Comparison of ENCODE assay signal across 15 mouse cellular contexts in genomic region chr2:19059246-19059645, GRCm38 (mm10).
A peak's percentile ranks its signal among the peaks of the same experiment; 100 is the strongest.
DNase-seq lines count a peak whose midpoint lies in the region; ATAC-seq and TF ChIP-seq lines count a peak whose summit lies in the region.
"Had no signal": no experiment of that assay in that cellular context is flagged by ENCODE, and none has a peak within 500 bp of the region (broad histone marks: within the 10 kb centered on the region; RNA-seq: fewer than 3 reads in every experiment).

No protein-coding gene starts in this region.

- no peak overlapping the region for H3K9ac ChIP-seq in stomach, postnatal 0 days (ENCODE audit: low read length)
- H3K9ac ChIP-seq: heart, embryonic 15.5 days; hindbrain, embryonic 15.5 days; limb, embryonic 12.5 days; neural tube, embryonic 12.5 days had no signal

- no peak overlapping the region for H3K4me2 ChIP-seq in stomach, postnatal 0 days (replicated peaks; ENCODE audit: low read depth)
- H3K4me2 ChIP-seq: heart, embryonic 15.5 days; hindbrain, embryonic 15.5 days; limb, embryonic 12.5 days; neural tube, embryonic 12.5 days had no signal

- no peak for TF ChIP-seq EP300 in stomach, postnatal 0 days (optimal IDR thresholded peaks at IDR 0.05)

- TF ChIP-seq POLR2A in lung, adult 2 months (IDR thresholded peaks at IDR 0.05; ENCODE audit: borderline replicate concordance, extremely low read depth, low read depth, low read length): no peak
- TF ChIP-seq POLR2A in bone marrow, adult 2 months (IDR thresholded peaks at IDR 0.05; ENCODE audit: borderline replicate concordance, control insufficient read depth, low read depth, low read length): no peak

- H3K27me3 ChIP-seq in stomach, postnatal 0 days (ENCODE audit: control insufficient read depth, insufficient read depth, low read length): no peaks in the 10 kb centered on the region
- H3K27me3 ChIP-seq: heart, embryonic 15.5 days; hindbrain, embryonic 15.5 days; neural tube, embryonic 12.5 days had no signal

- peaks cover 4% of the 10 kb centered on the region; the same call in 1 of the 2 replicates for H3K4me1 ChIP-seq in lung, adult 2 months (ENCODE audit: control insufficient read depth, insufficient read depth, low read length)
- H3K4me1 ChIP-seq in bone marrow, adult 2 months (ENCODE audit: control insufficient read depth, insufficient read depth, low read length): peaks cover 14% of the 10 kb centered on the region
- no peaks in the 10 kb centered on the region for H3K4me1 ChIP-seq in stomach, postnatal 0 days (replicated peaks; ENCODE audit: control insufficient read depth, insufficient read depth)
- H3K4me1 ChIP-seq: heart, embryonic 15.5 days; hindbrain, embryonic 15.5 days; limb, embryonic 12.5 days; neural tube, embryonic 12.5 days had no signal

- H3K9me3 ChIP-seq in stomach, postnatal 0 days (ENCODE audit: control insufficient read depth, low read length): no peaks in the 10 kb centered on the region
- H3K9me3 ChIP-seq: heart, embryonic 15.5 days; hindbrain, embryonic 15.5 days; limb, embryonic 12.5 days; neural tube, embryonic 12.5 days had no signal

- H3K27ac ChIP-seq in bone marrow, adult 2 months (ENCODE audit: control insufficient read depth, insufficient read depth, low read depth, low read length, poor library complexity): peak overlapping the region; percentile 4; the same call in 1 of the 2 replicates
- H3K27ac ChIP-seq in stomach, postnatal 0 days (replicated peaks): no peak overlapping the region
- H3K27ac ChIP-seq: heart, embryonic 15.5 days; hindbrain, embryonic 15.5 days; limb, embryonic 12.5 days; neural tube, embryonic 12.5 days had no signal

- no peaks in the 10 kb centered on the region for H3K36me3 ChIP-seq in stomach, postnatal 0 days (ENCODE audit: control insufficient read depth, insufficient read depth, low read length)
- H3K36me3 ChIP-seq: heart, embryonic 15.5 days; hindbrain, embryonic 15.5 days; limb, embryonic 12.5 days; neural tube, embryonic 12.5 days had no signal

- DNase-seq in lung, adult 18-20 months: peak; percentile 18
- DNase-seq in lung, adult 2 months: no peak
- DNase-seq in lung, postnatal 4 days: peak; percentile 22 to 34
- peak; percentile 17 to 42 for DNase-seq in thymus, postnatal 36 days
- DNase-seq in stomach, postnatal 0 days (ENCODE audit: low spot score): no peak
- DNase-seq in testis, postnatal 10 days (ENCODE audit: low spot score): no peak
- DNase-seq: adrenal gland, postnatal 14 days; cerebellum, adult 11-12 months; gastrocnemius, postnatal 10 days; layer of hippocampus, postnatal 36 days had no signal

- no peak for ATAC-seq in stomach, postnatal 0 days (ENCODE audit: low FRiP score, low TSS enrichment)

- no peak for TF ChIP-seq CTCF in lung, adult 2 months (IDR thresholded peaks at IDR 0.05; ENCODE audit: insufficient read depth, low read length)
- no peak for TF ChIP-seq CTCF in bone marrow, adult 2 months (IDR thresholded peaks at IDR 0.05; ENCODE audit: control insufficient read depth, insufficient read depth, low read length)
- no peak for TF ChIP-seq CTCF in stomach, postnatal 0 days (IDR thresholded peaks at IDR 0.05; ENCODE audit: low read depth)

- WGBS in lung, adult 2 months: 39% methylated on average over 5 of the region's 5 CpGs
- 18% methylated on average over 5 of the region's 5 CpGs for WGBS in bone marrow, adult 2 months
- 64% methylated on average over 5 of the region's 5 CpGs for WGBS in stomach, postnatal 0 days

- no peak overlapping the region for H3K4me3 ChIP-seq in lung, adult 2 months (replicated peaks; ENCODE audit: extremely low read depth, low read depth, low read length)
- no peak overlapping the region for H3K4me3 ChIP-seq in bone marrow, adult 2 months (replicated peaks; ENCODE audit: control insufficient read depth, low read depth, low read length)
- H3K4me3 ChIP-seq in stomach, postnatal 0 days (ENCODE audit: low read depth, low read length): no peak overlapping the region
- H3K4me3 ChIP-seq: heart, embryonic 15.5 days; hindbrain, embryonic 15.5 days; limb, embryonic 12.5 days; neural tube, embryonic 12.5 days had no signal

Comparison
In these comparisons a context has a peak if more than half of its experiments do, and no peak if none do; other contexts are left out.
1. DNase-seq: peak in lung, adult 18-20 months (2 of 2), lung, postnatal 4 days (2 of 2) and thymus, postnatal 36 days (2 of 2); none in lung, adult 2 months (single experiment), stomach, postnatal 0 days (single experiment) and testis, postnatal 10 days (single experiment).